Mouse (Mus musculus) left cerebral cortex, adult 18-20 months (tissue): Measurements from ENCODE around the gene Vil1. TPM values are rescaled to one million over a fixed set of nuclear protein-coding genes. Genes with fewer than 3 reads are reported as not detected.

Source experiments
- DNase-seq, 2 experiments: peaks; one replicate each; pipeline ENCODE4 v3.0.0; 2021 to 2022; ENCODE audit warnings: low spot score in 2 of 2, mixed read lengths in 1 of 2
- microRNA-seq, 2 experiments: library from miRNA; unstranded; fragments of <30 nt; microRNA quantifications; one replicate each; pipeline ENCODE4 v1.2.0; 2021
- total RNA-seq, 2 experiments: library from RNA; stranded (reverse); gene quantifications; 2 replicates each; pipeline ENCODE4 v1.2.3; 2021

The Vil1 gene
- total RNA-seq, 2 experiments from 2014 or later: 0.79 to 1.6 TPM

DNA sequence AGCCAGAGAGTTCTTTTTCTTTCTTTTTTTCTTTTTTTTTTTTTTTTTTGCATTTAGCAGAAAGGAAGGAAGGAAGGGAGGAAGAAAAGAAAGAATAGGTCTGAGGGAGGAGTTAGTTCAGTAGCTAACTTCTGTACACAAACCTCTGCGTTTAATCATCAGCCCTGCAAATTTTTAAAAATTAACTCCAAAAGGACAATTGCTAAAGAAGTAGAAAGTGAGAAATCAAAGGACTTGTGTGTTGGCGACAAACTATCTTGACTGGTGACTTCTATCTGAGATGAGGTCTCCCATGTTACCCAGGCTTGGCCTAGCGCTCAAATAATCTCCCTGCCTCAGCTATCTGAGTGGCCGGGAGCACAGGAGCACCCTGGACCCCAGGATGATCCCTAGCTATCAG is 5.0 kb upstream of the Vil1 start:
- no peak for DNase-seq

DNA sequence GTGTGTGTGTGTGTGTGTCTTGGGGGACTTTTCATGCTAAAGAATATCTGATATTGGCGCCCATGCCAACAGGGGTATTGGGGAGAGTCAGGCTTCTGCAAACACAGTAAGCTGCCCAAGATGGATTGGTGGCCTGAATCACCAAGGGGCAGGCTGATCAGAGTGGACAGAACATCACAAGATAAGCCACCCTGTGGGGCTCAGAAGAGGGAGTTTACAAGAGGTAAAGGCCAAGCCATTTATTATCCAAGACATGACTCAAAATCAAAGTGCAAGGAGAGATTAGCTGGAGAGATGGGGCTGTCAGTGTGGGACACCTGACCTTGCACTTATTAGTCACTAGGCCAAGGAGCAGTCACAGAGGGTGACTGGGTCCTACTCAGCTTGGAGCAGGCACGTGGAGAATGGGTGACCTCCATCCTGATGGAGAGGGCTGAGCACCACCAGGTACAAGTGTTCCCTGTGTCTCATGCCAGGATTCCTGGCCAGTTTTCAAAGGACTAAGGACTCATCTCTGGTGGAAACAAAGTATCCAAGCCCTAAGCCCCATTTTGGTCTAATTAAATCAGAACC is 2.7 kb downstream of the Vil1 start:
- DNase-seq: no peak

- no peak for DNase-seq
Measured at GRCm38 (mm10) chr1:74412711-74413110, 3.5 kb downstream of the Vil1 start.

GRCm38 (mm10) chr1:74415143-74415542 is 6.0 kb downstream of the Vil1 start:
- no peak for DNase-seq

DNA sequence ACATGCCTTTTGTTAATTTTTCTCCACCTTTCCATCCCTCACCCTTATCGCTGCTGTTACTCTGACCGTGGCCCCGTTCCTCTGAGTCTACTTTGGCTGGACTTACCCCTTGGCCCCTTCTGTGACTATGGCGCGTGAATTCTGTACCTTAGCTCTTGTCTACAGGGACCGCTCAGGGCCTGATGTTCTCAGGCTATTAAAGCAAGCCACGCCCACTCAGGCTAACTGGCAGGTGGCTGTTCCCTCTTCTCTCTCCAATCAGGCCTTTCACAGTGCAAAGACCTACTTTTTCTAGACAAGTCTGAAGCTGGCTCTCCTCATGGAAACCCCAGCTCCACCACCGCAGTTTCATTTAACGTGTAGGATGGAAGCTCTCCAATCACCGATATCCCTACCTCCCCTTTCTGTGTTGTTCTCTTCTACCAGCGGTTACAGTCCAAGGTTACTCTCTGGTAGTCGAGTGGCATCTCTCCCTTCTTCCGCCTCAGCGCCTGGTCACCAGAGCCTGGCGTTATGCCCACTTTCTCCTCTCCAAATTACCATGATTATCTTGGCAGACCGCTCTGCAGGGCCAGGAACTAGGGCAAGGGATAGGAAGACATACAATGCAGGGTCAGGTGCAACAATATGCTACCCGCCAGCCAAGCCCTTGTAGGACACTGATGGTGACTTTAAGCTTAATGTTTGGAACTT is 9.7 kb downstream of the Vil1 start:
- DNase-seq: no peak

DNA sequence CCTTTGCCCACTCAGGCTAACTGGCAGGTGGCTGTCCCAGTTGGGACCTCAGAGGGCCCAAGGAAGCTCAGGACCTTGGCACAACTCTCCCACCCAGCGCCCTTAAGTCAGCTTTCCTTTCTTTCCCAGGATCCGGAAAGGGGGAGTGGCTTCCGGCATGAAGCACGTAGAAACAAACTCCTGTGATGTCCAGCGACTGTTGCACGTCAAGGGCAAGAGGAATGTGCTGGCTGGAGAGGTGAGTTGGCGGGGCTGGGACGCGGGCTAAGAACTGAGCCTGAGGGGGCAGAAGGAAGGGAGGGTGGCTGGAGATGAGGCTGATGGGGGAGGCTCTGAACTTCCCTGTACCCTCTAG is 10.2 kb downstream of the Vil1 start:
- DNase-seq: no peak

GRCm38 (mm10) chr1:74423147-74423546 is 14.0 kb downstream of the Vil1 start:
- no peak for DNase-seq

GRCm38 (mm10) chr1:74425845-74426244 is 16.7 kb downstream of the Vil1 start:
- DNase-seq: no peak

- DNase-seq: no peak
Measured at GRCm38 (mm10) chr1:74433220-74433619, 24.0 kb downstream of the Vil1 start.

DNA sequence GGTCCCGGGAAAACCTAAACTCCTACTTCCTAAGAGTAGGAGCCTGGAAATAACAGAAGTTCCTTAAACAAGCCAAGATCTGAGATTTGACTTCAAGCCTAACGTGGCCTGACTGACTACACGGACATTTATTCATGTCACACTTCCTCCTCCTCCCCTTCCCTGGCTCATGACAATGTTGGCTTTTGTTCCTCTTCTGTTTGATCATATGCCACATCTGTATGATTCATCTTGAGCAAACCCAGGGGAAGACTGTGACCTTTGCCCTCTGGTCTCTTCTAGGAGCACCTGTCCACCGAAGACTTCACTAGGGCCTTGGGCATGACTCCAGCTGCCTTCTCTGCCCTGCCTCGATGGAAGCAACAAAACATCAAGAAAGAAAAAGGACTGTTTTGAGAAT is 25.4 kb downstream of the Vil1 start:
- DNase-seq: no peak

DNA sequence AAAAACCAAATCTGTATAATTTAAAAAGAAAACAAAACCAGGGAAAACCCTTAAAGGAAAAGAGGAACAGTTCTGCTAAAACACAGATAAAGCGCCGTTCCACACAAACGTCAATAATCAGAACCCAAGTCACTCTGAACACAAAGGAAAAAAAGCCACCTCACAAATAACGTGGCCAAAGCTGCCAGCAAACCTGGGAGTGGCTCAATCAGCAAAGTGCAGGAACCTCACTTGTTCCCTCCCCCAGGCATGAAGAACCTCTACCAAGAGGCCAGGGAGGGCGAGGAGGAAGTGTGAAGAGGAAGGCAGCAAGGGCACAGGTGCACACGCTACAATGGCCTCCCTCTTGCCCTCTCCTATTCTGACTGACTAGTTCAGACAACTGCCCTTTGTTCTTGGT is 26.4 kb downstream of the Vil1 start:
- no peak for DNase-seq

- DNase-seq: peak; percentile 32 to 62
Measured at GRCm38 (mm10) chr1:74437702-74438427, 28.7 kb downstream of the Vil1 start.

GRCm38 (mm10) chr1:74439166-74439876 is 30.1 kb downstream of the Vil1 start:
- DNase-seq: peak; percentile 28 to 41

DNA sequence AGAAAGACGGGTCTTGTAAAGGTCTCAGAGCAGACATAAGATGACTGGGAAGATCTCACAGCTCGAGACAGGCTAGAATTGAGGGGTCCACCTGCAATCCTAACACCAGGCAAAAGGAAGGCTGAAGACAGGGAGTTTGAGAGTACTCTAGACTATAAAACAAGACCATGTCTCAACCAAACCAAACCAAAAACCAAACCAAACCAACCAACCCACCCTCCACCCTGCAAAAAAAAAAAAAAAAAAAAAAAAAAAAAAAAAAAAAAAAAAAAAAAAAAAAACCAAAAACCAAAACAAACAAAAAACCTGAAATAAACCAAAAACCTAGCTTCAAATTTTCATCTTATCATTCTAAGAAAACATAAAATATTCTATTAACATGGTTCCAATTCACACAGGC is 35.4 kb downstream of the Vil1 start:
- no peak for DNase-seq

- DNase-seq: no peak
Measured at GRCm38 (mm10) chr1:74452611-74453045, 43.5 kb downstream of the Vil1 start.

DNA sequence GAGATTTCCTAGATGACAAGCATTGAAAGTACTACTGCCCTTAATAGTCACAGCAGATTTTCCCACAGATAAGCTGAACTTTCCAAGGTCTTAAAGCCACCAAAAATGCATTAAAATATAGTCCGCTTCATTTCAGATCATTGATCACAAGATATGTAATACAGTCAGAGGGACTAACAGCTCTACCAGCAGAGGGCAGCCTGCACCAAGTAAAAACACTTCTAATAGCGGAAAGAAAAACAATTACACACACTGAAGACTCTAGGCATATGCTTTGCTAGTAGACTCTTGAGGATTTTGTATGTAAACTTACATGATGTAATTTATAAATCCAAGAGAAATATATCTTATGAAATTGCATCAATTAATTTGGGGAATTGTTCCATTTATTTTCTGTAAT is 51.1 kb downstream of the Vil1 start:
- peak; percentile 40 to 64 for DNase-seq

Small RNA genes within 50 kb of the gene (microRNA-seq; reads per million reads assigned to microRNA genes)
- 6,760 to 7,792 reads per million in 2 experiments for gene Mir26b

Other genes with a start within 250 kb of the Vil1 start
- not detected for gene Cxcr1, start 214.7 kb upstream of the Vil1 start, total RNA-seq
- gene Arpc2, start 173.3 kb upstream of the Vil1 start, total RNA-seq: 100 to 1,000 TPM; 244 to 263 TPM
- not detected for gene Gpbar1, start 130.8 kb upstream of the Vil1 start, total RNA-seq
- gene Aamp, start 124.6 kb upstream of the Vil1 start, total RNA-seq: 100 to 1,000 TPM; 141 to 150 TPM
- 100 to 1,000 TPM; 179 TPM for gene Pnkd, start 124.4 kb upstream of the Vil1 start, total RNA-seq
- 10 to 100 TPM; 19.1 to 24.1 TPM for gene Tmbim1, start 103.8 kb upstream of the Vil1 start, total RNA-seq
- 1 to 10 TPM in 1 of 2 experiments, under 1 TPM in 1; 0.82 to 1.5 TPM for gene Catip, start 47.3 kb upstream of the Vil1 start, total RNA-seq
- gene Slc11a1, start 34.2 kb upstream of the Vil1 start, total RNA-seq: 1 to 10 TPM; 3.8 to 5.5 TPM
- gene Ctdsp1, start 17.9 kb upstream of the Vil1 start, total RNA-seq: 10 to 100 TPM; 26.1 to 26.4 TPM
- gene Cnot9, start 96.7 kb downstream of the Vil1 start, total RNA-seq: 10 to 100 TPM; 25.7 to 26.5 TPM
- gene Plcd4, start 133.5 kb downstream of the Vil1 start, total RNA-seq: 10 to 100 TPM; 11.5 to 12.7 TPM
- 10 to 100 TPM; 24.3 to 25.3 TPM for gene Usp37, start 134.9 kb downstream of the Vil1 start, total RNA-seq
- 10 to 100 TPM; 31.5 to 32.9 TPM for gene Zfp142, start 178.9 kb downstream of the Vil1 start, total RNA-seq
- gene Bcs1l, start 178.9 kb downstream of the Vil1 start, total RNA-seq: 10 to 100 TPM; 23.2 to 25.2 TPM
- 10 to 100 TPM; 59.9 to 64.2 TPM for gene Rnf25, start 192.0 kb downstream of the Vil1 start, total RNA-seq
- gene Stk36, start 192.1 kb downstream of the Vil1 start, total RNA-seq: 1 to 10 TPM; 5.7 to 5.9 TPM